Mouse (Mus musculus) midbrain, embryonic 13.5 days (tissue): ENCODE measurements around the gene Tle2. TPM values are rescaled to one million over a fixed set of nuclear protein-coding genes. Genes with fewer than 3 reads are reported as not detected.

Source experiments
- ATAC-seq: fragments of 200-750 bp; cut with Nextera tagmentation; 2 replicates; pipeline ENCODE4 v1.8.0; 2017; ENCODE audit warnings: mild to moderate bottlenecking, moderate TSS enrichment, moderate library complexity
- H3K27ac ChIP-seq: fragments of 300-500 bp; sonication (generic); 2 replicates; pipeline ENCODE4 v1.5.1; 2015; ENCODE audit warnings: inconsistent platforms, mild to moderate bottlenecking, moderate library complexity
- H3K27me3 ChIP-seq: fragments of 300-500 bp; sonication (generic); 2 replicates; pipeline ENCODE4 v1.6.1; 2015; ENCODE audit warnings: mild to moderate bottlenecking, inconsistent platforms
- H3K36me3 ChIP-seq: fragments of 300-500 bp; sonication (generic); 2 replicates; pipeline ENCODE4 v1.6.1; 2015; ENCODE audit warnings: mild to moderate bottlenecking, inconsistent platforms
- H3K4me1 ChIP-seq: fragments of 300-500 bp; sonication (generic); replicated peaks from 2 replicates; pipeline ENCODE4 v1.6.1; 2015; ENCODE audit warnings: inconsistent platforms
- H3K4me2 ChIP-seq: fragments of 300-500 bp; sonication (generic); replicated peaks from 2 replicates; pipeline ENCODE4 v1.6.1; 2015; ENCODE audit warnings: moderate library complexity, mild to moderate bottlenecking, inconsistent platforms
- H3K4me3 ChIP-seq: fragments of 300-500 bp; sonication (generic); replicated peaks from 2 replicates; pipeline ENCODE4 v1.5.1; 2015; ENCODE audit warnings: mild to moderate bottlenecking, inconsistent platforms
- H3K9ac ChIP-seq: fragments of 300-500 bp; sonication (generic); replicated peaks from 2 replicates; pipeline ENCODE4 v1.6.1; 2015; ENCODE audit warnings: mild to moderate bottlenecking, inconsistent platforms
- H3K9me3 ChIP-seq: fragments of 300-500 bp; sonication (generic); 2 replicates; pipeline ENCODE4 v1.6.1; 2016; ENCODE audit warnings: mild to moderate bottlenecking, inconsistent platforms
- WGBS: fragments of 180-500 bp; shearing (Covaris S2); methylation state at CpG from one replicate; pipeline ENCODE4 v1.1.7; 2015; 5-methylcytosine and 5-hydroxymethylcytosine counted together
- polyA plus RNA-seq: library from polyadenylated mRNA; unstranded; fragments of >200 nt; fragmentation: Nextera tagmentation; extraction: Ambion mirVana; gene quantifications from 2 replicates; pipeline ENCODE4 v1.2.1, GENCODE M21; 2015

Gene Tle2
- polyA plus RNA-seq, 1 experiment from 2014 or later: 26.2 TPM

- Histone ChIP-seq H3K27ac (0 out of 2 replicates have a peak overlapping the region, but pooled peaks have one; percentile 89), H3K36me3 (peaks cover 43% of the 10 kb centered on the region), H3K4me2 (peak overlapping the region; percentile 89), H3K4me3 (peak overlapping the region; percentile 81), H3K27me3 (0 out of 2 replicates have a peak, but pooled peaks cover under 1% of the 10 kb centered on the region), H3K9ac (peak overlapping the region; percentile 88), H3K4me1 (peaks cover 26% of the 10 kb centered on the region), H3K9me3 (no peaks in the 10 kb centered on the region)
- 91% methylated on average over 22 of the region's 22 CpGs for WGBS
- ATAC-seq: peak; percentile 15; the same call in 1 of the 2 replicates
Observed at GRCm38 (mm10) chr10:81626101-81626993, 52.0 kb downstream of the Tle2 start.

DNA sequence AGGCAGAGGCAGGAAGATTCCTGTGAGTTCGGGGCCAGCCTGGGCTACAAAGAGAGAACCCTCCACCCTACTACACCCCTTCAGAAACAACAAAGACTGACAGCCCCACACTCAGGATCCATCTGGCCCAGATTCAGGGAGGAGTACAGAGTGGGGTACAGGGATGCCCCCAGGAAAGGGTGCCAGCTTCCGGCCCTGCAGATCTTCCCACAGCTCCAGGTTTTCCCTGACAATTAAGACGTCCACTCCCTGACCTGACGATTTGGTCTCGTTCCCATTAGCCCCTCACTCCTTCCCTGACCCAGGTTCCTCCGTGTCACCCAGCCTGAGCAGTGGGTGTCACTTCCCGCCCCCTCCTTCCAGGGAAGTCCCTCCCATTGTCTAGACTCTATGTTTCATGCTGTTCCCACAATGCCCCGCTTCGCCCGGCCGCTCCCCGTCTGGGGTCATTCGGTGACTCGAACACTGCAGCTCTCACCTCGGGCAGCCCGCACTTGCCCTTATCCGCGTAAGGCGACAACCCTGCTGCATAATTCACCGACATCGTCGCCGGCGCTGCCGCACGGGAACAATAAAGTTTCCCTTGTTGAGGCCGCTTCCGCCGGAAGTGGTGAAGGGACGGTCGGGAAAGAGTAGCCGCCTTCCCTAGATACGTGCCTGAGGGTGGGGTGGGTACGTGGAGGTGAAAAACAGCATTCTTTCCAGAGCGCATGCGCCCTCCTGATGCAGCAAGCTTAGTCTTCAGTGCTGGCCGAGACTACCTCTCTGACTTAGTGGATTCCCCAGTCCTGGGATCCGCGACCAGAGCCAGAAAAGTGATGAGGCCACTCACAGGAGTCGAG, 52.9 kb downstream of the Tle2 start, which contains the start of gene Sirt6:
Sirt6 (minus strand) TSS at position 804 of the 842 bp plus-strand sequence.
- H3K4me2 ChIP-seq: peak within 1 kb of the TSS; percentile 89
- H3K9ac ChIP-seq: peak within 1 kb of the TSS; percentile 88
- peaks cover 26% of the 10 kb centered on the region for H3K4me1 ChIP-seq
- 5% methylated on average over 40 of the region's 40 CpGs for WGBS
- 0 out of 2 replicates have a peak, but pooled peaks cover 3% of the 10 kb centered on the region for H3K27me3 ChIP-seq
- H3K4me3 ChIP-seq: peak within 1 kb of the TSS; percentile 81
- ATAC-seq: peak; percentile 89
- no peaks in the 10 kb centered on the region for H3K9me3 ChIP-seq
- peak within 1 kb of the TSS; percentile 89 for H3K27ac ChIP-seq
- peaks cover 35% of the 10 kb centered on the region for H3K36me3 ChIP-seq

DNA sequence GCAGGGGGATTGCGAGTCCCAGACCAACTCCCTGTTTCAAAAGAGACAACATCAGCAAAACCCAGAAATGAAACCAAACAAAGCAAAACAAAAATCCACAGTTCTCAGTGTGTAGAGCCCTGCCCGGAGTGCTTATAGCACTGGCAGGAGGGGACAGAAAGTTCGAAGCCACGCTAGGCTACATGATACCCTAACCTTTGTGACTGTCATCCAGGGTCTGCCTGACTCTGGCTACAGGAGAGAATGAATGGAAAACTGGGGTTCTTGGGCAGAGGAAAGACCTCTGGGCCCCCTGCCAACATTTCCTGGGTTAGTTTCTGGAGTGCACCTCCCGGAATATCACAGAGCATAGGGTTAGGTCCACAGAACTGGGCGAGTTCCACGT, 53.5 kb downstream of the Tle2 start:
- WGBS: 68% methylated on average over 7 of the region's 7 CpGs
- ATAC-seq: peak; percentile 68
- peak overlapping the region; percentile 88 for H3K9ac ChIP-seq
- peaks cover 29% of the 10 kb centered on the region for H3K36me3 ChIP-seq
- H3K4me2 ChIP-seq: peak overlapping the region; percentile 89
- H3K27me3 ChIP-seq: 0 out of 2 replicates have a peak, but pooled peaks cover 3% of the 10 kb centered on the region
- H3K4me3 ChIP-seq: peak overlapping the region; percentile 81
- no peaks in the 10 kb centered on the region for H3K9me3 ChIP-seq
- H3K4me1 ChIP-seq: peaks cover 27% of the 10 kb centered on the region
- H3K27ac ChIP-seq: peak overlapping the region; percentile 89

GRCm38 (mm10) chr10:81628390-81628789, 54.0 kb downstream of the Tle2 start, which contains the start of gene Ankrd24:
Gene Ankrd24, plus strand, starts transcription at chr10:81628540.
- peak within 1 kb of the TSS; percentile 89 for H3K27ac ChIP-seq
- H3K4me1 ChIP-seq: peaks cover 33% of the 10 kb centered on the region
- H3K4me3 ChIP-seq: peak within 1 kb of the TSS; percentile 81
- H3K9me3 ChIP-seq: no peaks in the 10 kb centered on the region
- H3K27me3 ChIP-seq: 0 out of 2 replicates have a peak, but pooled peaks cover 3% of the 10 kb centered on the region
- H3K4me2 ChIP-seq: peak within 1 kb of the TSS; percentile 89
- H3K9ac ChIP-seq: peak within 1 kb of the TSS; percentile 88
- WGBS: 85% methylated on average over 16 of the region's 16 CpGs
- peaks cover 23% of the 10 kb centered on the region for H3K36me3 ChIP-seq
- 0 out of 2 replicates have a peak, but pooled peaks have one; percentile 0 for ATAC-seq

- peak overlapping the region; percentile 58 for H3K4me2 ChIP-seq
- H3K27me3 ChIP-seq: peaks cover 20% of the 10 kb centered on the region; the same call in 1 of the 2 replicates
- no peaks in the 10 kb centered on the region for H3K36me3 ChIP-seq
- ATAC-seq: peak; percentile 88
- H3K4me3 ChIP-seq: peak overlapping the region; percentile 43
- WGBS: 2% methylated on average over 37 of the region's 37 CpGs
- peak overlapping the region; percentile 36; the same call in 1 of the 2 replicates for H3K27ac ChIP-seq
- no peaks in the 10 kb centered on the region for H3K9me3 ChIP-seq
- H3K4me1 ChIP-seq: peaks cover 15% of the 10 kb centered on the region
- peak overlapping the region; percentile 69 for H3K9ac ChIP-seq
Observed at GRCm38 (mm10) chr10:81633253-81634099, 59.1 kb downstream of the Tle2 start.

GRCm38 (mm10) chr10:81636338-81636737, 62.0 kb downstream of the Tle2 start:
- Histone ChIP-seq H3K9me3 (no peaks in the 10 kb centered on the region), H3K27me3 (peaks cover 19% of the 10 kb centered on the region; the same call in 1 of the 2 replicates), H3K4me3 (no peak overlapping the region), H3K9ac (no peak overlapping the region), H3K4me1 (peaks cover 21% of the 10 kb centered on the region), H3K4me2 (no peak overlapping the region), H3K36me3 (no peaks in the 10 kb centered on the region), H3K27ac (no peak overlapping the region)
- WGBS: 17% methylated on average over 8 of the region's 8 CpGs
- no peak for ATAC-seq

GRCm38 (mm10) chr10:81638101-81638500, 63.7 kb downstream of the Tle2 start:
- Histone ChIP-seq H3K27ac (no peak overlapping the region), H3K4me2 (no peak overlapping the region), H3K4me3 (no peak overlapping the region), H3K9ac (0 out of 2 replicates have a peak overlapping the region, but pooled peaks have one; percentile 26), H3K27me3 (peaks cover 16% of the 10 kb centered on the region; the same call in 1 of the 2 replicates), H3K36me3 (no peaks in the 10 kb centered on the region), H3K4me1 (peaks cover 34% of the 10 kb centered on the region), H3K9me3 (no peaks in the 10 kb centered on the region)
- WGBS: 82% methylated on average over 6 of the region's 6 CpGs
- ATAC-seq: no peak

Other genes with a start within 250 kb of the Tle2 start
- gene Tbxa2r, start 245.8 kb upstream of the Tle2 start, polyA plus RNA-seq: 4.7 and 4.9 TPM in 2 replicates
- gene Gipc3, start 231.3 kb upstream of the Tle2 start, polyA plus RNA-seq: not detected in 2 replicates
- gene Hmg20b, start 224.1 kb upstream of the Tle2 start, polyA plus RNA-seq: 46.5 and 49.8 TPM in 2 replicates
- 8.8 and 10.1 TPM in 2 replicates for gene Mfsd12, start 217.1 kb upstream of the Tle2 start, polyA plus RNA-seq
- 0.44 and 0.70 TPM in 2 replicates for gene 4930404N11Rik, start 208.7 kb upstream of the Tle2 start, polyA plus RNA-seq
- 127 and 133 TPM in 2 replicates for gene Fzr1, start 196.0 kb upstream of the Tle2 start, polyA plus RNA-seq
- 73.5 TPM in 2 replicates for gene Dohh, start 190.1 kb upstream of the Tle2 start, polyA plus RNA-seq
- 6.9 and 7.2 TPM in 2 replicates for gene Gm48551, start 190.1 kb upstream of the Tle2 start, polyA plus RNA-seq
- gene Gm48552, start 185.6 kb upstream of the Tle2 start, polyA plus RNA-seq: 1.2 and 2.1 TPM in 2 replicates
- 1.4 and 1.9 TPM in 2 replicates for gene Smim24, start 181.5 kb upstream of the Tle2 start, polyA plus RNA-seq
- gene Nfic, start 118.9 kb upstream of the Tle2 start, polyA plus RNA-seq: 13.1 and 15.2 TPM in 2 replicates
- gene Celf5, start 91.9 kb upstream of the Tle2 start, polyA plus RNA-seq: 75.5 and 79.4 TPM in 2 replicates
- gene Ncln, start 78.2 kb upstream of the Tle2 start, polyA plus RNA-seq: 57.1 and 58.2 TPM in 2 replicates
- 0.64 and 0.77 TPM in 2 replicates for gene S1pr4, start 74.4 kb upstream of the Tle2 start, polyA plus RNA-seq
- gene Gna15, start 50.3 kb upstream of the Tle2 start, polyA plus RNA-seq: 0.94 and 1.0 TPM in 2 replicates
- gene Gna11, start 29.4 kb upstream of the Tle2 start, polyA plus RNA-seq: 74.5 and 77.1 TPM in 2 replicates
- gene Aes, start 15.1 kb upstream of the Tle2 start, polyA plus RNA-seq: 451 and 572 TPM in 2 replicates
- gene Tle6, start 26.5 kb downstream of the Tle2 start, polyA plus RNA-seq: 2.8 and 4.4 TPM in 2 replicates
- 2.9 and 3.0 TPM in 2 replicates for gene BC025920, start 31.7 kb downstream of the Tle2 start, polyA plus RNA-seq
- gene Sirt6, start 53.2 kb downstream of the Tle2 start, polyA plus RNA-seq: 64.7 and 67.4 TPM in 2 replicates
- gene Ankrd24, start 54.0 kb downstream of the Tle2 start, polyA plus RNA-seq: 8.5 and 9.3 TPM in 2 replicates
- gene Gm10778, start 74.5 kb downstream of the Tle2 start, polyA plus RNA-seq: 6.7 and 6.9 TPM in 2 replicates
- 22.7 TPM in 2 replicates for gene Zfp433, start 130.3 kb downstream of the Tle2 start, polyA plus RNA-seq
- gene Gm3055, start 196.6 kb downstream of the Tle2 start, polyA plus RNA-seq: 16.4 and 19.3 TPM in 2 replicates
- gene Gm4767, start 237.6 kb downstream of the Tle2 start, polyA plus RNA-seq: 3.1 and 3.2 TPM in 2 replicates